23 mouse cellular contexts compared by ENCODE assay signal in genomic region chr3:89174844-89175243, GRCm38 (mm10).
"Had no signal": no experiment of that assay in that cellular context is flagged by ENCODE, and none has a peak within 500 bp of the region (broad histone marks: within the 10 kb centered on the region; RNA-seq: fewer than 3 reads in every experiment).

No protein-coding gene starts in this region.

- ATAC-seq: hindbrain, postnatal 0 days had no signal

- H3K27me3 ChIP-seq: heart, embryonic 13.5 days; heart, embryonic 15.5 days; hindbrain, embryonic 15.5 days; kidney, embryonic 15.5 days; limb, embryonic 13.5 days; limb, embryonic 15.5 days had no signal

- H3K4me3 ChIP-seq: heart, embryonic 13.5 days; heart, embryonic 15.5 days; hindbrain, embryonic 15.5 days; kidney, embryonic 15.5 days; limb, embryonic 13.5 days; limb, embryonic 15.5 days had no signal

- H3K9ac ChIP-seq: heart, embryonic 13.5 days; heart, embryonic 15.5 days; hindbrain, embryonic 15.5 days; kidney, embryonic 15.5 days; limb, embryonic 13.5 days; limb, embryonic 15.5 days; liver, embryonic 14.5 days had no signal

- H3K4me2 ChIP-seq: heart, embryonic 11.5 days; heart, embryonic 13.5 days; heart, embryonic 15.5 days; hindbrain, embryonic 15.5 days; kidney, embryonic 15.5 days; limb, embryonic 13.5 days; limb, embryonic 15.5 days had no signal

- DNase-seq: gastrocnemius, postnatal 14 days; gastrocnemius, postnatal 36 days; heart, postnatal 14 days; heart, postnatal 36 days; kidney, adult 11 months; kidney, adult 2 months; kidney, adult 9 months; kidney, postnatal 14 days; kidney, postnatal 36 days; layer of hippocampus, adult 9-11 months; layer of hippocampus, postnatal 36 days; left cerebral cortex, postnatal 4 days; lung, adult 18-20 months had no signal

- H3K27ac ChIP-seq: heart, embryonic 13.5 days; heart, embryonic 15.5 days; hindbrain, embryonic 15.5 days; hindbrain, postnatal 0 days; kidney, embryonic 15.5 days; kidney, postnatal 0 days; limb, embryonic 13.5 days; limb, embryonic 15.5 days; liver, embryonic 14.5 days had no signal

- H3K9me3 ChIP-seq: heart, embryonic 13.5 days; heart, embryonic 15.5 days; hindbrain, embryonic 15.5 days; kidney, embryonic 15.5 days; limb, embryonic 13.5 days; limb, embryonic 15.5 days had no signal
